Mouse (Mus musculus) embryonic facial prominence, embryonic 11.5 days (tissue): ENCODE measurements around the gene Krt42. TPM values are rescaled to one million over a fixed set of nuclear protein-coding genes. Genes with fewer than 3 reads are reported as not detected.

Experiments used
- ATAC-seq: fragments of 200-750 bp; cut with Nextera tagmentation; replicated peaks from 2 replicates; pipeline ENCODE4 v1.8.0; 2017; ENCODE audit warnings: low read depth; ENCODE audit not compliant: insufficient number of reproducible peaks, low FRiP score, low TSS enrichment
- DNase-seq: peaks from one replicate; pipeline ENCODE4 v3.0.0-alpha.2; 2015; ENCODE audit warnings: low spot score
- H3K27ac ChIP-seq: fragments of 300-500 bp; sonication (generic); replicated peaks from 2 replicates; pipeline ENCODE4 v1.5.1; 2014; ENCODE audit warnings: mild to moderate bottlenecking, low read depth, low read length, control low read depth
- H3K27me3 ChIP-seq: fragments of 300-500 bp; sonication (generic); 2 replicates; pipeline ENCODE4 v1.6.1; 2014; ENCODE audit warnings: mild to moderate bottlenecking, low read length, moderate library complexity, mixed read lengths; ENCODE audit not compliant: control insufficient read depth, insufficient read depth
- H3K36me3 ChIP-seq: fragments of 300-500 bp; sonication (generic); replicated peaks from 2 replicates; pipeline ENCODE4 v1.6.1; 2014; ENCODE audit warnings: low read depth, mild to moderate bottlenecking, low read length, moderate library complexity, mixed read lengths; ENCODE audit not compliant: control insufficient read depth, insufficient read depth
- H3K4me1 ChIP-seq: fragments of 300-500 bp; sonication (generic); 2 replicates; pipeline ENCODE4 v1.6.1; 2014; ENCODE audit warnings: low read length, mixed read lengths; ENCODE audit not compliant: control insufficient read depth, insufficient read depth
- H3K4me2 ChIP-seq: fragments of 300-500 bp; sonication (generic); 2 replicates; pipeline ENCODE4 v1.6.1; 2014; ENCODE audit warnings: low read depth, mild to moderate bottlenecking, control low read depth, low read length, moderate library complexity
- H3K4me3 ChIP-seq: fragments of 300-500 bp; sonication (generic); 2 replicates; pipeline ENCODE4 v1.5.1; 2014; ENCODE audit warnings: low read depth, low read length, control low read depth
- H3K9ac ChIP-seq: fragments of 300-500 bp; sonication (generic); replicated peaks from 2 replicates; pipeline ENCODE4 v1.6.1; 2014; ENCODE audit warnings: mild to moderate bottlenecking, control low read depth, low read length
- H3K9me3 ChIP-seq: fragments of 300-500 bp; sonication (generic); replicated peaks from 2 replicates; pipeline ENCODE4 v1.6.1; 2016; ENCODE audit warnings: mild to moderate bottlenecking, low read length, inconsistent platforms, mixed read lengths; ENCODE audit not compliant: control insufficient read depth
- WGBS: fragments of 180-500 bp; shearing (Covaris S2); extraction: QIAGEN DNeasy Blood & Tissue Kit; methylation state at CpG from one replicate; pipeline ENCODE4 v1.1.7; 2014; 5-methylcytosine and 5-hydroxymethylcytosine counted together
- polyA plus RNA-seq: library from polyadenylated mRNA; unstranded; fragments of >200 nt; fragmentation: Nextera tagmentation; extraction: Ambion mirVana; gene quantifications from 2 replicates; pipeline ENCODE4 v1.2.1, GENCODE M21; 2014

Krt42 gene
- polyA plus RNA-seq, 1 experiment from 2014 or later, result not detected

DNA sequence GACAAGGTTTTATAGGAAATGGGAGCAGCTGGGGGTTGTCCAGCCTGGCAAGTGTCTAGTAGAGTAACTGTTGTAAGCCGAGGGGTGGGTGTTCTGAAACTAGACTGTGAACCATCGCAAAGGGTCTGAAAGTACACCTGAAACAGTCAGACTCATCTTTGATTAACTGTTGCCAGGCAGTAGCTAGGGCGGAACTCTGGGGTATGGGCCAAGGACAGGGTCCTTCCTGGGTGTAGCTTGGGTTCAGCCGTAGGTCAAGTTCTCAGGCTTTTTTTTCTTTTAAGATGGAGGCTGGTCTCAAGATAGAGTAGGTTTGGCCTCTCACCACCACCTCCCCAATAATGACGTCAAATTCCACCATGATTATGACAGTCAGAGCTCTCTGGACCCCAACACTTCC lies 38.2 kb upstream of the Krt42 start:
- Histone ChIP-seq H3K27me3 (no peaks in the 10 kb centered on the region), H3K4me1 (no peaks in the 10 kb centered on the region), H3K36me3 (no peaks in the 10 kb centered on the region), H3K9ac (no peak overlapping the region), H3K4me3 (no peak overlapping the region), H3K27ac (no peak overlapping the region), H3K4me2 (no peak overlapping the region), H3K9me3 (no peaks in the 10 kb centered on the region)
- no peak for DNase-seq
- ATAC-seq, result no peak
- 93% methylated on average over 5 of the region's 5 CpGs for WGBS

DNA sequence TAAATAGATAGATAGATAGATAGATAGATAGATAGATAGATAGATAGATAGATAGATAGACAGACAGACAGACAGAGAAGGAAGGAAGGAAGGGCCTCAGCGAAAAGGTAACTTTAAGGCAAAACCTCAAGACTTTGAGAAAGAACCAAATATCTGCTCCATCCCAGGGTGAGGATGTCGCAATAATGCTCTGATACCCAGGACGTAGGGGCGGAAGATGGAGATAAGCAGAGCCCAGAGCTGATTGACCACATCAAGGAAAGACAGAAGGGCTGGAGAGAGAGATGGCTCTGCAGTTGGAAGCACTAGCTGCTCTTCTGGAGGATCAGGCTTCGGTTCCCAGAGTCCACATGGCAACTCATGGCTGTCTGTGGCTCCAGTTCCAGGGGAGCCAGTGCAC lies 31.6 kb upstream of the Krt42 start:
- Histone ChIP-seq H3K27me3 (no peaks in the 10 kb centered on the region), H3K4me2 (no peak overlapping the region), H3K9ac (no peak overlapping the region), H3K4me1 (no peaks in the 10 kb centered on the region), H3K4me3 (no peak overlapping the region), H3K27ac (no peak overlapping the region), H3K36me3 (no peaks in the 10 kb centered on the region), H3K9me3 (no peaks in the 10 kb centered on the region)
- 86% methylated on average over 5 of the region's 5 CpGs for WGBS
- ATAC-seq (no peak), DNase-seq (no peak)

DNA sequence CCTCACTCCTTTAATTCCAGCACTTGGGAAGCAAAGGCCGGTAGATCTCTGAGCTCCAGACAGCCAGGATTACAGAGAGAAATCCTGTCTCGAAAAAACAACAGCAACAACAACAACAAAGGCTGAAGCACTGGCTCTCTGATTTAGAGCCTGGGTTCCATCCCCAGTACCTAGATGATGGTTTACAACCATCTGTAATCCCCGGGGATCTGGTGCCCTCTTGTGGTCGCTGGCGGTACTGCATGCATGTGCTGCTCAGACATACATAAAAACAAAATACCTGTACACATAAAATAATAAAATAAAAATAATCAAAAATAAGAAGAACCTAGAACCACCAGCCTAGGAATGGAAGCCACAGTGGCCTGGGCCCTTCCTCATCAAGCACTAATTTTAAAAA lies 30.6 kb upstream of the Krt42 start:
- ATAC-seq, result no peak
- DNase-seq, result peak; percentile 73
- H3K4me3 ChIP-seq, result no peak overlapping the region
- 10% methylated on average over 5 of the region's 5 CpGs for WGBS
- H3K27me3 ChIP-seq, result no peaks in the 10 kb centered on the region
- no peak overlapping the region for H3K27ac ChIP-seq
- no peak overlapping the region for H3K4me2 ChIP-seq
- H3K4me1 ChIP-seq, result no peaks in the 10 kb centered on the region
- no peak overlapping the region for H3K9ac ChIP-seq
- H3K9me3 ChIP-seq, result no peaks in the 10 kb centered on the region
- no peaks in the 10 kb centered on the region for H3K36me3 ChIP-seq

DNA sequence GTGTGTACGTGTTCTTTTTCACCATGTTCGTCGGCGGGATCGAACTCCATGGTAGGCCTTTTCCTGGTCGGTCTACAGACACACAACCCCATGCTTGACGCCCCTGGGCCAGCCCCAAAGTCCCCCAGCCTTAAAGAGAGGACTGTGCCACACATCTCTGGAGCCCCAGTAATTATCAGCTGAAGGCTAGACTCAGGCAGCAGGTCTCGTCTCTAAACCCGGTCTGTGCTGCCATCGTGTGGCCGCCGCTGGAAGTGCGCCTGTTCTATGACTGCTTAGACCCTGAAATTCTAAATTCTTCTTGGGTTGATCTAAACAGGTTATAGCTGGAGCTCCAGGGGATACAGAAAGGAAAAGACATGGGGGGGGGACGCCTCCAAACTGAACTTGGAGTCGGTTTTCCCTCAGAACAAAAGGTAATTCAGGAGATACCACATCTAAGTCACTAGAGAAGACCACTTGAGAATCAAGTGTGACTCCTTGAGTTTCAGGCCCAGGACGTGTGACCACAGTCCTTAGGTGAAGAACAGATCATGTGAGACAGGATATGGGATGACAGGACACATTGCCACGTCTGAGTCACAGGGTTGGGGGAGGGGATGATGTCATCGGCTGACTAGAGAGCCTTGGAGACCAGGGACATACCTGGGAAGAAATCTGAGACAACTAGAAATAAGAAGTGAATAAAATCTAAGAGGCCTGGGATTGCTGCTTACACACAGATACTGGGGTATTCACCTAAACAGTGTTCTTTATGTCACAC lies 28.8 kb upstream of the Krt42 start:
- Histone ChIP-seq H3K27me3 (no peaks in the 10 kb centered on the region), H3K27ac (no peak overlapping the region), H3K4me2 (no peak overlapping the region), H3K4me1 (no peaks in the 10 kb centered on the region), H3K36me3 (no peaks in the 10 kb centered on the region), H3K4me3 (no peak overlapping the region), H3K9ac (no peak overlapping the region), H3K9me3 (no peaks in the 10 kb centered on the region)
- DNase-seq (peak; percentile 78), ATAC-seq (no peak)
- WGBS, result 19% methylated on average over 18 of the region's 18 CpGs

DNA sequence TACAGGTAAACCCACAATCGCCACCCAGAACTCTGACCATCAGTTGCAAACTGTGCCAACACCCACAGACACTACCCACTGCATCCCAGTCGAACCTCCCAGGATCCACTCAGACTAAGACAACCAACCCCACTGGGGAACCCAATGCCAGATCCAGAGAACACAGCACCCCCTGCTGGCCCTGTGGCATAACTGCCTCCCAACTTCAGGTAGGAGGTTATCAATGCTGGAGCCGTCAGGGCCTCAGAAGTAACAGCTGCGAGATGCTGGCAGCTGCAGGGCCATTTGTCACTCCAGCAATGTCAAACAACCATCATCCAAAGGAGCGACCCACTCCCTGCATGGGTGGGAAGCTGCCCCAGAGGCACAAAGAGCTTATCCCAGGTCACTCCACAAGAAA lies 28.1 kb upstream of the Krt42 start:
- no peak overlapping the region for H3K4me2 ChIP-seq
- 39% methylated on average over 5 of the region's 5 CpGs for WGBS
- no peak overlapping the region for H3K9ac ChIP-seq
- H3K27ac ChIP-seq, result no peak overlapping the region
- H3K27me3 ChIP-seq, result no peaks in the 10 kb centered on the region
- H3K36me3 ChIP-seq, result no peaks in the 10 kb centered on the region
- DNase-seq (no peak), ATAC-seq (no peak)
- no peaks in the 10 kb centered on the region for H3K4me1 ChIP-seq
- no peaks in the 10 kb centered on the region for H3K9me3 ChIP-seq
- no peak overlapping the region for H3K4me3 ChIP-seq

DNA sequence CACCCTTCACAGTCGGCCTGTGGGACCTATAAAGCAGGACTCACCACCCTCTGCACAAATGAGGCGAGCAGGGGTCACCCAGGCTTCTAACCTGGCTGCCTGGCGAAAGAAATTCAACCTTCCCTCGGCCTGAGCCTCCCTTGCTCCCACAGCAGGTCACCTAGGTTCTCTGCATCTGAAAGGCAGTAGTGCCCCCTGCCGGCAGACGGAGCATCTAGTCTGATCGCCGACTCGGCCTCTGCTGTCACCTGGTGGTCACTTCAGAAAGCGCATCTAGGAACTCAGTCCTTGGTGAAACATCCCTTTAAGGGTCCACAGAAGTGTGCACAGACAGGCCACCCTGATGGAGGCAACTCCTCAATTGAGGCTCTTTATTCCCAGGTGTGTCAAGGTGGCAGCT lies 25.6 kb upstream of the Krt42 start:
- peak; percentile 54; the same call in 1 of the 2 replicates for ATAC-seq
- Histone ChIP-seq H3K36me3 (no peaks in the 10 kb centered on the region), H3K4me3 (no peak overlapping the region), H3K4me2 (no peak overlapping the region), H3K27ac (no peak overlapping the region), H3K9ac (no peak overlapping the region), H3K27me3 (no peaks in the 10 kb centered on the region), H3K4me1 (no peaks in the 10 kb centered on the region), H3K9me3 (no peaks in the 10 kb centered on the region)
- DNase-seq, result peak; percentile 91
- 3% methylated on average over 10 of the region's 10 CpGs for WGBS

DNA sequence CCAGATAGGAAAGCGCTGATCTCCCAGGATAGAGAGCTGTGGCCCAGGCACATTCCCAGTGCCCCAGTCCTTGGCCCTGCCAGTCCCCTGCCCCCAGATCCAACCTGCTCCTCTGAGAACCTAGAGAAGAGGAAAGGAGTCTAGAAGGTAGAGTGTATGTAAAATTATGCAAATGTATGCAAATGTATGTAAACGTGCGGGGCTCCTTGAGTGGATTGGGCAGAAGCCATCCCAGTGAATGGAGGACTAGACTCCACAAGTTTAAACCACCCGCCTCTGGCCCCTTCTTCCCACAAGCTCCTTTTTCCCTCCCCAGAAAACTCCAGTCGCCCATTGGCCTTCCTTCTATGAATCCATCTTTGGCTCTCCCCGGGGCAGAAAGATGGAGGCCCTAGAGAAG lies 23.2 kb upstream of the Krt42 start:
- H3K9ac ChIP-seq, result no peak overlapping the region
- ATAC-seq, result no peak
- H3K27me3 ChIP-seq, result no peaks in the 10 kb centered on the region
- WGBS, result 57% methylated on average over 6 of the region's 6 CpGs
- H3K27ac ChIP-seq, result no peak overlapping the region
- H3K4me3 ChIP-seq, result no peak overlapping the region
- DNase-seq, result no peak
- no peaks in the 10 kb centered on the region for H3K9me3 ChIP-seq
- no peaks in the 10 kb centered on the region for H3K4me1 ChIP-seq
- H3K4me2 ChIP-seq, result no peak overlapping the region
- no peaks in the 10 kb centered on the region for H3K36me3 ChIP-seq

DNA sequence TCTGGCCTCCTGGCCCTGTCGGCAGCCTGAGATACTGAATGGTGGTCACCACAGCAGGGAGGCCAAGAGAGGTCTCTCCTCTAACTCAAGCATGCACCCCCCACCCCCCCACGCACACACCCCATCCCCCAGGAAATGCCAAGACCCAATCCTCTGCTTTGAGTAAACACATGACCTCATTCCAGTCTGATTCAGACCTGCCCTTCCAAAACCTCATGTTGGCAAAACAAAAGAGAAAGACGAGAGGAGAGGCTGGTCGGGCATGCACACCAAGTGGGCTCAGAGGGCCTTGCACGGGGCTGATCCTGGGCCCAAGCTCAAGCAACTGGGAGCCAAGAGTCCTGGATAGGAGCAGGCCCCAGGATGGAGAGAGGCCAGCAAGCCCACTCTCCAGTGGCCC lies 20.6 kb upstream of the Krt42 start:
- no peak overlapping the region for H3K27ac ChIP-seq
- no peaks in the 10 kb centered on the region for H3K4me1 ChIP-seq
- no peaks in the 10 kb centered on the region for H3K27me3 ChIP-seq
- H3K4me3 ChIP-seq, result no peak overlapping the region
- 36% methylated on average over 5 of the region's 5 CpGs for WGBS
- H3K9me3 ChIP-seq, result no peaks in the 10 kb centered on the region
- H3K4me2 ChIP-seq, result no peak overlapping the region
- no peak for DNase-seq
- no peak overlapping the region for H3K9ac ChIP-seq
- H3K36me3 ChIP-seq, result no peaks in the 10 kb centered on the region
- ATAC-seq, result no peak
